Mouse (Mus musculus) cerebellum, adult 2 months (tissue): ENCODE measurements around the gene Gm39566. TPM values are rescaled to one million over a fixed set of nuclear protein-coding genes. Genes with fewer than 3 reads are reported as not detected.

Experiments used
- DNase-seq, 2 experiments: peaks; one replicate each; pipeline ENCODE4 v3.0.0; 2021
- H3K27ac ChIP-seq: fragments of 200-500 bp; 2 replicates; pipeline ENCODE4 v1.5.1; 2012; ENCODE audit warnings: low read length, control low read depth, inconsistent platforms; ENCODE audit not compliant: insufficient read depth
- H3K27me3 ChIP-seq: fragments of 200-500 bp; 2 replicates; pipeline ENCODE4 v1.6.1; 2012; ENCODE audit warnings: inconsistent platforms, mild to moderate bottlenecking, low read length, moderate library complexity; ENCODE audit not compliant: control insufficient read depth, insufficient read depth
- H3K4me1 ChIP-seq: fragments of 200-500 bp; 2 replicates; pipeline ENCODE4 v1.6.1; 2011; ENCODE audit warnings: low read length; ENCODE audit not compliant: control insufficient read depth, insufficient read depth
- H3K4me3 ChIP-seq: fragments of 200-500 bp; replicated peaks from 2 replicates; pipeline ENCODE3; 2011; ENCODE audit warnings: mild to moderate bottlenecking, low read depth, low read length, control low read depth; ENCODE audit not compliant: insufficient read depth
- CTCF ChIP-seq: fragments of 200-500 bp; IDR thresholded peaks from 2 replicates; pipeline ENCODE4 v1.5.1; 2011; ENCODE audit warnings: low read depth, mild to moderate bottlenecking, control low read depth, low read length, moderate library complexity, borderline replicate concordance; ENCODE audit not compliant: insufficient read depth
- POLR2A ChIP-seq: fragments of 200-500 bp; IDR thresholded peaks from 2 replicates; pipeline ENCODE4 v1.6.1; 2011; ENCODE audit warnings: low read length, control low read depth, borderline replicate concordance; ENCODE audit not compliant: insufficient read depth
- WGBS: fragments of 180-500 bp; shearing (Covaris S2); methylation state at CpG from one replicate; pipeline ENCODE4 v1.1.7; 2018; 5-methylcytosine and 5-hydroxymethylcytosine counted together
- polyA plus RNA-seq: library from polyadenylated mRNA; depleted of rRNA; stranded (reverse); fragments of >200 nt; gene quantifications from 2 replicates; pipeline ENCODE4 v1.2.3, GENCODE M21; 2012

The Gm39566 gene
- polyA plus RNA-seq, 1 experiment: not detected

DNA sequence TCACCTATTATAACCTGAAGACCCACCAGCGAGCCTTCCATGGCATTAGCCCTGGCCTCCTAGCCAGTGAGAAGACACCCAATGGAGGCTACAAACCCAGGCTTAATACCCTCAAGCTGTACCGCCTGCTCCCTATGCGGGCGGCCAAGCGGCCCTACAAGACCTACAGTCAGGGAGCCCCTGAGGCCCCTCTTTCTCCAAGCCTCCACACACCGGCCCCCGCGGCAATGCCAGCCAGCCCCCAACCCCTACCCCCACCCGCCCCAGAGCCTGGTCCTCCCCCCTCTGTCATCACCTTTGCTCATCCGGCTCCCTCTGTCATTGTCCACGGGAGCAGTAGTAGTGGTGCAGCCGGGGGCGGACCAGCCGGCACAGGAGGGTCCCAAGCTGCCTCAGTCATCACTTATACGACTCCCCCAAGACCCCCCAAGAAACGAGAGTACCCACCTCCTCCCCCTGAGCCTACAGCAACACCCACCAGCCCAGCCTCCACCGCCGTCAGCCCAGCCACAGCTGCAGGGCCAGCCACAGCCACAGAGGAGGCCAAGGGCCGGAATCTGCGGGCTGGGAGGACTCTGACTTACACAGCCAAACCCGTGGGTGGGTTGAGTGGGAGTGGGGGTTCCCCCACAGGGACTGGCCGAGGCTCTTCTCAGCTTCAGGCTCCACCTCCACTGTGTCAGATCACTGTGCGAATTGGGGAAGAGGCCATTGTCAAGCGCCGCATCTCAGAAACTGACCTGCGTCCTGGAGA lies 37.4 kb downstream of the Gm39566 start:
- peak in 1 of 2 experiments; percentile 14 for DNase-seq
- 65% methylated on average over 26 of the region's 26 CpGs for WGBS
- H3K4me3 ChIP-seq: no peak overlapping the region
- peaks cover 20% of the 10 kb centered on the region for H3K4me1 ChIP-seq
- H3K27me3 ChIP-seq: no peaks in the 10 kb centered on the region
- H3K27ac ChIP-seq: no peak overlapping the region
- TF ChIP-seq POLR2A (no peak), CTCF (no peak)

DNA sequence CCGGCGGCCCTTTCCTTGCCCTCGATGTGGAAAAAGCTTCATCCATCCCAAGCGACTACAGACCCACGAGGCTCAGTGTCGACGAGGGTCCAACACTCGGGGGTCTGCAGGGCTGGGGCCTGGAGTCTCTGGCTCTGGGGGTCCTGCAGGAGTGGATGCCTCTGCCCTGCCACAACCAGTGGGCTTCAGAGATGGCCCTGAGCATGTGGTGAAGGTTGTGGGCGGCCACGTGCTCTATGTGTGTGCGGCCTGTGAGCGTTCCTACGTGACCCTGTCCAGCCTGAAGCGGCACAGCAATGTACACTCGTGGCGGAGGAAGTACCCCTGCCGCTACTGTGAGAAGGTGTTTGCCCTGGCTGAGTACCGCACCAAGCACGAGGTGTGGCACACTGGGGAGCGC lies 38.6 kb downstream of the Gm39566 start:
- no peak overlapping the region for H3K27ac ChIP-seq
- WGBS: 84% methylated on average over 20 of the region's 20 CpGs
- TF ChIP-seq POLR2A (no peak), CTCF (no peak)
- no peaks in the 10 kb centered on the region for H3K27me3 ChIP-seq
- peaks cover 20% of the 10 kb centered on the region for H3K4me1 ChIP-seq
- H3K4me3 ChIP-seq: no peak overlapping the region
- DNase-seq: no peak

DNA sequence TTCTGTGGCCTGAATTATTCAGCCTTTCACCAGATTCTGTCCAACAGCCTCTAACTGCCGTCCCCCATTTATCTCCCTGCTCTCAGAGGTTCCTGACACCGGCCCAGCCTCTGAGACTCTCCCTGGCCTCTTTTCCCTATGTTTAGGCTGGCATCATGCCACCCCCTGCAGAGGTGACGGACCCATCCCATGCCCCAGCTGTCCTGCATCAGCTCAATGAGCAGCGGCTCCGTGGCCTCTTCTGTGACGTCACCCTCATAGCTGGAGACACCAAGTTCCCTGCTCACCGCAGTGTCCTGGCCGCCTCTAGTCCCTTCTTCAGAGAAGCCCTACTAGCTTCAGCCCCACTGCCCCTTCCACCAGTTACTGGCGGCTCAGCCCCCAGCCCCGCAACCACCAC lies 39.4 kb downstream of the Gm39566 start:
- TF ChIP-seq POLR2A (no peak), CTCF (no peak)
- H3K4me1 ChIP-seq: peaks cover 20% of the 10 kb centered on the region

DNA sequence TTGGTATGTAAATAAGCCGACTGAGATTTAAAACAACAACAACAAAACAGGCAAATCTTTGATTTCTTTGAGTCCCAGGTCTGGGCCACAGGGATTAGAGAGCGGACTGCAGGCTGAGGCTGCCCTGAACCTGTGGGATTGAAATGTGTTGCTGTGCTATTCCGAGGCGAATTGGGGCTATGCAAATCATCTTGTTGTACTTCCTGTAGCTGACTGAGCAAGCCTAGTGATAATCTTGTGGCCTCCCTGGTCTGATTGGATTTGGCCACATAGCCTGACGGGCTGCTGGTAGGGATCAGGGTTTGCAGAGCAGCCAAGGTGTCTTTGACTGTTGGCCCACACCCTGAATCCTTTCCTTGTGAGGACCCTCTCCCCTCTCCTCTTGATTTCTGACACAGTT lies 40.1 kb downstream of the Gm39566 start:
- no peaks in the 10 kb centered on the region for H3K27me3 ChIP-seq
- peaks cover 20% of the 10 kb centered on the region for H3K4me1 ChIP-seq
- WGBS: 66% methylated on average over 5 of the region's 5 CpGs
- no peak for DNase-seq
- no peak overlapping the region for H3K4me3 ChIP-seq
- H3K27ac ChIP-seq: no peak overlapping the region
- TF ChIP-seq POLR2A: no peak
- no peak for TF ChIP-seq CTCF

More for the DNA sequence above, 39.4 kb downstream of the Gm39566 start:
- Histone ChIP-seq H3K27me3 (no peaks in the 10 kb centered on the region), H3K4me3 (no peak overlapping the region), H3K27ac (no peak overlapping the region)
- 28% methylated on average over 10 of the region's 10 CpGs for WGBS
- peak; percentile 50 to 55 for DNase-seq

DNA sequence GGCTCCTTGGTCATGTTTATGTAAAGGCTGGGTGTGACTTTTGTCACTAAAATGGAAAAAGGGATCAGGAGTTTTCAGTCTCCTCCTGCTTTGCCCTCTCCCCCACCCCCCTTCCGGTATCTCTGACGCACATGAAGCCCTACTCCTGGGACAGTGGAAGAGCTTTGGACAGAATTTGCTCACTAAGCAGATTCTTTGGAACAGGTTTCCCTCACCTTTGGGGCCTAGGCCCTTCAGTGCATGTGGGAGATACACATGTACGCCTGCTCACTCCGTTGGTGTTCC lies 47.5 kb downstream of the Gm39566 start:
- Histone ChIP-seq H3K4me1 (peaks cover 17% of the 10 kb centered on the region; the same call in 1 of the 2 replicates), H3K27ac (0 out of 2 replicates have a peak overlapping the region, but pooled peaks have one; percentile 6), H3K27me3 (no peaks in the 10 kb centered on the region), H3K4me3 (peak overlapping the region; percentile 87)
- DNase-seq: peak in 1 of 2 experiments; percentile 26
- TF ChIP-seq POLR2A (no peak), CTCF (no peak)
- 20% methylated on average over 4 of the region's 4 CpGs for WGBS

DNA sequence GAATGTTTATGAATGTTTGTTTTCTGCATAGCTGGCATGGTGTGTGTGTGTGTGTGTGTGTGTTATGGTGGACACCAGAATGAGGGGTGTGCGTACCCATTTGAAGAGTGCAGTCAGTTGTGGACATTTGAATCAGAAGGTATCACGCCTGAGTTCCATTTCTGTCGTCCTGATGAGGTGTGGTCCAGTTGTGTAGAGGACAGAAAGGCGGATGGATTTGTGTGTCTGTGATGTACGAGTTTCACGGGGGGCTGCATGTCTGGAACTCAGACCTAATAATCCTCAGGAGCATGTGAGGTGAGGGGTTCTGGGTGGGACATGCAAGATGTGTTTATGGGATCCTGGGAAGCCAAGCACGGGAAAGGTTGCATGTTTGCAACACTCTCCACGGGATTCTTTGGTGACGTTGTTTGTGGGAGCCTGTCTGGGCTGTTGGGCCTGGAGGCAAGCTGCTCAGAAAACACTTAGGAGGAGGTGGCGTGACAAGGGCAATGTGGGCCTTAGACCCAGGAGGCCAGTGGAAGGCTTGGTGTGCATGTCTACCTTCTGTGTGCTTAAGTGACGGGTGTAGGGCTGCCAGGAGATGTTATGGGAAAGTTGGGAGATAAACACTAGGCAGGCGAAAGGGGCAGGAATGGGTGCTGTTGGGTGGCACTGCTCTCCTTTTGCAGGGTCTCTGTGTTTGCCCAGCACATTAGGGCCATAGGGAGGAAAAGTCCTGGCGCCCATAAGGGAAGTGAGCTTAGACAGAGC lies 48.0 kb downstream of the Gm39566 start:
- Histone ChIP-seq H3K4me1 (peaks cover 17% of the 10 kb centered on the region; the same call in 1 of the 2 replicates), H3K27ac (peak overlapping the region; percentile 99; the same call in 1 of the 2 replicates), H3K4me3 (peak overlapping the region; percentile 87), H3K27me3 (no peaks in the 10 kb centered on the region)
- peak; percentile 51 to 52 for DNase-seq
- TF ChIP-seq CTCF (no peak), POLR2A (no peak)
- WGBS: 20% methylated on average over 13 of the region's 13 CpGs

DNA sequence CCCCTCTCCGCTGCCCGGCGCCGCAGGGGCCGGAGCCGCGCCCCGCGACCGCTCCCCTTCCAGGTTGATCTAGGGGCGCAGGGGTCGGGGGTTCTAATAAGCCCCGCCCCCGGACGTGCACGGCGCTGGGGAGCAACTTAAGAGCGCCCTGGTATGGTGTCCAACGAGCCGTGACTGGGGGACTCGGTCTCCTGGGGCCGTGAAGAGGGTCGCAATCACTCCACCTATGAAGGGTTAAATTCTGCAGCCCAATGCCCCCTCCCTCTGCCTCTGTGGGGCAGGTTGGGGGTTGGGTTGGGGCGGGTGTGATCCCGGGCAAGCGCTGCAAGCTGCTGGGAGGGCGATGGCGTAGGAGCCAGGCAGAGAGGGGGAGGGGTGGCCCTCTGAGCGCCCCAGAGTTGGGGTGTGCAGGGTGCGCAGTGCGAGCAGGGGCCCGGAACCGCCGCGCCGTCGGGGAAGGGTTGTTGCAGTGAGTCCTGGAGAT lies 48.9 kb downstream of the Gm39566 start:
- Histone ChIP-seq H3K4me3 (peak overlapping the region; percentile 87), H3K27me3 (no peaks in the 10 kb centered on the region), H3K27ac (peak overlapping the region; percentile 99), H3K4me1 (peaks cover 17% of the 10 kb centered on the region; the same call in 1 of the 2 replicates)
- TF ChIP-seq POLR2A (0 out of 2 replicates have a peak, but pooled peaks have one; percentile 38), CTCF (no peak)
- DNase-seq: peak; percentile 80 to 82
- under 1% methylated on average over 36 of the region's 37 CpGs for WGBS
